Mouse (Mus musculus): ENCODE results near the gene Ilvbl. TPM values are rescaled to one million over a fixed set of nuclear protein-coding genes. Genes with fewer than 3 reads are reported as not detected.

The Ilvbl gene
- polyA plus RNA-seq, 1 experiment from 2014 or later = 46.0 TPM

Small RNA genes lying within 50 kb of the gene (microRNA-seq; reads per million reads assigned to microRNA genes)
- gene Gm27541 = not detected

Other genes starting within 250 kb of the Ilvbl start
- 80.3 and 81.5 TPM in 2 replicates for gene Agpat3, start 221.9 kb upstream of the Ilvbl start, polyA plus RNA-seq (2014; fragmentation: Nextera tagmentation; extraction: Ambion mirVana)
- 324 and 336 TPM in 2 replicates for gene Rrp1, start 161.3 kb upstream of the Ilvbl start, polyA plus RNA-seq (2014; fragmentation: Nextera tagmentation; extraction: Ambion mirVana)
- gene Cstb, start 148.7 kb upstream of the Ilvbl start, polyA plus RNA-seq (2014; fragmentation: Nextera tagmentation; extraction: Ambion mirVana) = 97.3 and 119 TPM in 2 replicates
- gene Pdxk, start 109.4 kb upstream of the Ilvbl start, polyA plus RNA-seq (2014; fragmentation: Nextera tagmentation; extraction: Ambion mirVana) = 30.0 and 32.9 TPM in 2 replicates
- not detected in 2 replicates for gene Olfr1358, start 56.9 kb upstream of the Ilvbl start, polyA plus RNA-seq (2014; fragmentation: Nextera tagmentation; extraction: Ambion mirVana)
- gene Syde1, start 17.6 kb downstream of the Ilvbl start, polyA plus RNA-seq (2014; fragmentation: Nextera tagmentation; extraction: Ambion mirVana) = 3.6 and 4.2 TPM in 2 replicates
- not detected in 2 replicates for gene Olfr1357, start 43.7 kb downstream of the Ilvbl start, polyA plus RNA-seq (2014; fragmentation: Nextera tagmentation; extraction: Ambion mirVana)
- gene Casp14, start 143.9 kb downstream of the Ilvbl start, polyA plus RNA-seq (2014; fragmentation: Nextera tagmentation; extraction: Ambion mirVana) = not detected in 2 replicates
- gene Ccdc105, start 178.7 kb downstream of the Ilvbl start, polyA plus RNA-seq (2014; fragmentation: Nextera tagmentation; extraction: Ambion mirVana) = 0.23 and 0.35 TPM in 2 replicates
- 11.9 and 17.4 TPM in 2 replicates for gene Slc1a6, start 206.2 kb downstream of the Ilvbl start, polyA plus RNA-seq (2014; fragmentation: Nextera tagmentation; extraction: Ambion mirVana)

Measured in hindbrain, embryonic 14.5 days (tissue).